In the genomic region with DNA sequence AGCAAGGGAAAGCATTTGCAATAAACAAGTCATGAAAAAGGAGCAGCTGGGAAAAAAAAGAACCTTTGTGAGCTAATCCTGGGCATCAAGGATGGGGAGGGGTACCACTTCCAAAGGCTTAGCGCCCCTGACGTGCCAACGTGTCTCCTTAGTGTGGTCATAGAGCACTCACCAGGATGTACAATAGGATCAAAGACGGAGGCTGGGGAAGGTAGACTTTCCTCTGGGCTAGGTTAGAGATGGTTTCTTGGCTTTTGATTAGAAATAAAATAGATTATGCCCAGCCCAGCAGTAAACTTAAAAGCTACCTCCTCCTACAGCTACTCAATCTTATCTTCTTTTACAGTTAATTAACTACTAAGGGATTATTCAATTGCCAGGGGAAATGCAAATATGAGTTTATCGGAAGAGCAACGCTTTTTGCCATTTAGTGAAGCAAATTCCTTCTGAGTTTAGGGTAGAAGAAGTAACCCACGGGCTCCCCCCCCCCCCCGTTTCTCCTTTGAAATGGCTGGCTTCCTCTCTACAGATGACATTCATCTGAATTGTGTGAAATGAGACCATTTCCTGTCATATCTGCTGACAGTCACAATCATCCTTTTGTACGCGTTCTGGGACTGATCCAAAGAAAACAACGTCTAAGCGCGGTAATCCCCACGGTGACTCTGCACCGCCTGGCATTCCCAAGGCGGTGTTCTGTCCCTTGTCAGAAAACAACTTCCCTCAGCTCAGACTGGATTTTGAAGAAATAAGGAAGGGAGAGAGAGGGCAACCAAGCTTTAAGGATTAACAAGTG, we compare ENCODE assay signal across 10 mouse cellular contexts.
A peak's percentile ranks its signal among the peaks of the same experiment; 100 is the strongest.
DNase-seq lines count a peak whose midpoint lies in the region; ATAC-seq and TF ChIP-seq lines count a peak whose summit lies in the region.
"Had no signal": no experiment of that assay in that cellular context is flagged by ENCODE, and none has a peak within 500 bp of the region (broad histone marks: within the 10 kb centered on the region; RNA-seq: fewer than 3 reads in every experiment).

No protein-coding gene starts in this region.

- peak overlapping the region; percentile 56 for H3K27ac ChIP-seq in gastrocnemius, adult 2 months
- peak overlapping the region; percentile 75 for H3K27ac ChIP-seq in heart, postnatal 0 days (ENCODE audit: low read depth)
- H3K27ac ChIP-seq in lung, postnatal 0 days (ENCODE audit: low read length): peak overlapping the region; percentile 66; the same call in 1 of the 2 replicates

- no peak overlapping the region for H3K9ac ChIP-seq in heart, postnatal 0 days (replicated peaks; ENCODE audit: low read depth, low read length)
- no peak overlapping the region for H3K9ac ChIP-seq in lung, postnatal 0 days (replicated peaks; ENCODE audit: low read depth)

- H3K4me2 ChIP-seq in heart, postnatal 0 days (ENCODE audit: low read depth, low read length): peak overlapping the region; percentile 10; the same call in 1 of the 2 replicates
- 0 out of 2 replicates have a peak overlapping the region, but pooled peaks have one; percentile 19 for H3K4me2 ChIP-seq in lung, postnatal 0 days (replicated peaks; ENCODE audit: low read depth, low read length)

- H3K9me3 ChIP-seq in heart, postnatal 0 days (replicated peaks; ENCODE audit: control insufficient read depth, low read length): no peaks in the 10 kb centered on the region
- no peaks in the 10 kb centered on the region for H3K9me3 ChIP-seq in lung, postnatal 0 days (ENCODE audit: low read length)

- H3K4me1 ChIP-seq in heart, postnatal 0 days (ENCODE audit: control insufficient read depth, insufficient read depth): peaks cover 8% of the 10 kb centered on the region
- peaks cover 11% of the 10 kb centered on the region for H3K4me1 ChIP-seq in lung, postnatal 0 days (ENCODE audit: insufficient read depth, low read depth, low read length)

- no peak for TF ChIP-seq CTCF in gastrocnemius, adult 2 months (IDR thresholded peaks at IDR 0.05)
- TF ChIP-seq CTCF in heart, postnatal 0 days (IDR thresholded peaks at IDR 0.05; ENCODE audit: low read depth): no peak
- no peak for TF ChIP-seq CTCF in lung, postnatal 0 days (IDR thresholded peaks at IDR 0.05)

- DNase-seq in gastrocnemius, adult 2 months: no peak
- no peak for DNase-seq in gastrocnemius, postnatal 36 days
- peak; percentile 85 for DNase-seq in brain, adult 2 months (ENCODE audit: low read depth, low spot score)
- DNase-seq in heart, postnatal 0 days (ENCODE audit: low spot score): peak; percentile 36
- DNase-seq in lung, postnatal 0 days (ENCODE audit: low spot score): peak; percentile 62
- DNase-seq in urinary bladder, adult 2 months (ENCODE audit: low spot score): no peak
- no peak for DNase-seq in ovary, postnatal 10 days (ENCODE audit: low spot score)
- DNase-seq in layer of hippocampus, postnatal 25 days (ENCODE audit: extremely low spot score in 1 of 2, low spot score in 1 of 2): no peak
- DNase-seq: cerebellum, adult 9-10 months had no signal

- H3K4me3 ChIP-seq in gastrocnemius, adult 2 months: peak overlapping the region; percentile 4; the same call in 1 of the 2 replicates
- H3K4me3 ChIP-seq in heart, postnatal 0 days (ENCODE audit: low read depth, low read length): no peak overlapping the region
- no peak overlapping the region for H3K4me3 ChIP-seq in lung, postnatal 0 days (ENCODE audit: low read depth, low read length)

- H3K27me3 ChIP-seq in heart, postnatal 0 days (ENCODE audit: control insufficient read depth, insufficient read depth, low read length): no peaks in the 10 kb centered on the region
- no peaks in the 10 kb centered on the region for H3K27me3 ChIP-seq in lung, postnatal 0 days (replicated peaks; ENCODE audit: insufficient read depth, low read length)
- H3K27me3 ChIP-seq: CH12.LX had no signal

- TF ChIP-seq EP300 in heart, postnatal 0 days (IDR thresholded peaks at IDR 0.05; ENCODE audit: low read depth): no peak
- 0 out of 2 replicates have a peak, but pooled peaks have one; percentile 24 for TF ChIP-seq EP300 in lung, postnatal 0 days (IDR thresholded peaks at IDR 0.05)

- WGBS in heart, postnatal 0 days: 53% methylated on average over 16 of the region's 16 CpGs
- 30% methylated on average over 16 of the region's 16 CpGs for WGBS in lung, postnatal 0 days

- intact Hi-C loops in gastrocnemius, adult 2 months (cut with DNase I): no loop called here
- intact Hi-C loops in gastrocnemius, postnatal 36 days (cut with DNase I): no loop called here

- H3K36me3 ChIP-seq in heart, postnatal 0 days (replicated peaks; ENCODE audit: control insufficient read depth, insufficient read depth, low read length): peaks cover 7% of the 10 kb centered on the region; the same call in 1 of the 2 replicates
- peaks cover 22% of the 10 kb centered on the region; the same call in 1 of the 2 replicates for H3K36me3 ChIP-seq in lung, postnatal 0 days (ENCODE audit: insufficient read depth, low read length)

- peak; percentile 65 for ATAC-seq in heart, postnatal 0 days (ENCODE audit: insufficient read depth, low read depth)
- ATAC-seq in lung, postnatal 0 days: peak; percentile 60

Comparison
In these comparisons a context has a peak if more than half of its experiments do, and no peak if none do; other contexts are left out.
1. DNase-seq: peak in brain, adult 2 months (single experiment), heart, postnatal 0 days (single experiment) and lung, postnatal 0 days (single experiment); none in gastrocnemius, adult 2 months (single experiment), gastrocnemius, postnatal 36 days (0 of 2), urinary bladder, adult 2 months (single experiment), ovary, postnatal 10 days (single experiment) and layer of hippocampus, postnatal 25 days (0 of 2).
2. Peak in every context shown above with its lines, with median percentiles within 50 percentile points of each other: H3K27ac ChIP-seq.